27 mouse cellular contexts compared by ENCODE assay signal in genomic region chr6:146878926-146879325, GRCm38 (mm10). TPM values are rescaled to one million over a fixed set of nuclear protein-coding genes. Genes with fewer than 3 reads are reported as not detected.
DNase-seq lines count a peak whose midpoint lies in the region; ATAC-seq lines count a peak whose summit lies in the region.
"Had no signal": no experiment of that assay in that cellular context is flagged by ENCODE, and none has a peak within 500 bp of the region (broad histone marks: within the 10 kb centered on the region; RNA-seq: fewer than 3 reads in every experiment).

No protein-coding gene starts in this region.

- no peak overlapping the region for H3K4me3 ChIP-seq in embryonic facial prominence, embryonic 11.5 days (ENCODE audit: low read depth, low read length)
- no peak overlapping the region for H3K4me3 ChIP-seq in embryonic facial prominence, embryonic 10.5 days
- H3K4me3 ChIP-seq in forebrain, embryonic 14.5 days (ENCODE audit: low read depth, low read length): no peak overlapping the region
- H3K4me3 ChIP-seq in forebrain, embryonic 16.5 days (replicated peaks; ENCODE audit: low read length): no peak overlapping the region
- no peak overlapping the region for H3K4me3 ChIP-seq in midbrain, embryonic 11.5 days (ENCODE audit: low read depth, low read length)
- H3K4me3 ChIP-seq in midbrain, embryonic 13.5 days (replicated peaks): no peak overlapping the region
- H3K4me3 ChIP-seq in embryonic facial prominence, embryonic 14.5 days (ENCODE audit: low read depth, low read length): no peak overlapping the region
- H3K4me3 ChIP-seq: embryonic facial prominence, embryonic 13.5 days; heart, adult 2 months; heart, embryonic 15.5 days; hindbrain, embryonic 10.5 days had no signal

- WGBS in embryonic facial prominence, embryonic 11.5 days: 22% methylated on average over 10 of the region's 10 CpGs
- WGBS in embryonic facial prominence, embryonic 10.5 days: 17% methylated on average over 10 of the region's 10 CpGs
- 12% methylated on average over 10 of the region's 10 CpGs for WGBS in forebrain, embryonic 14.5 days
- 12% methylated on average over 10 of the region's 10 CpGs for WGBS in forebrain, embryonic 16.5 days
- 50% methylated on average over 10 of the region's 10 CpGs for WGBS in midbrain, embryonic 11.5 days
- 48% methylated on average over 10 of the region's 10 CpGs for WGBS in midbrain, embryonic 13.5 days
- WGBS in embryonic facial prominence, embryonic 14.5 days: 17% methylated on average over 10 of the region's 10 CpGs

- intact Hi-C loops in heart, postnatal 25 days (cut with DNase I): no loop called here

- no peaks in the 10 kb centered on the region for H3K4me1 ChIP-seq in embryonic facial prominence, embryonic 11.5 days (ENCODE audit: control insufficient read depth, insufficient read depth, low read length)
- H3K4me1 ChIP-seq in embryonic facial prominence, embryonic 10.5 days: peaks cover 19% of the 10 kb centered on the region; the same call in 1 of the 2 replicates
- peaks cover 2% of the 10 kb centered on the region; the same call in 1 of the 2 replicates for H3K4me1 ChIP-seq in forebrain, embryonic 14.5 days (ENCODE audit: control insufficient read depth, insufficient read depth, low read length)
- peaks cover 3% of the 10 kb centered on the region; the same call in 1 of the 2 replicates for H3K4me1 ChIP-seq in forebrain, embryonic 16.5 days (replicated peaks; ENCODE audit: control insufficient read depth, insufficient read depth, low read length)
- no peaks in the 10 kb centered on the region for H3K4me1 ChIP-seq in midbrain, embryonic 11.5 days (ENCODE audit: control insufficient read depth, insufficient read depth, low read length)
- no peaks in the 10 kb centered on the region for H3K4me1 ChIP-seq in midbrain, embryonic 13.5 days (replicated peaks)
- no peaks in the 10 kb centered on the region for H3K4me1 ChIP-seq in embryonic facial prominence, embryonic 14.5 days (ENCODE audit: control insufficient read depth, insufficient read depth, low read length)

- H3K27me3 ChIP-seq in embryonic facial prominence, embryonic 11.5 days (ENCODE audit: control insufficient read depth, insufficient read depth, low read length): no peaks in the 10 kb centered on the region
- H3K27me3 ChIP-seq in embryonic facial prominence, embryonic 10.5 days (replicated peaks; ENCODE audit: low read depth, poor library complexity, severe bottlenecking): no peaks in the 10 kb centered on the region
- H3K27me3 ChIP-seq in forebrain, embryonic 14.5 days (replicated peaks; ENCODE audit: control insufficient read depth, insufficient read depth, low read length): no peaks in the 10 kb centered on the region
- no peaks in the 10 kb centered on the region for H3K27me3 ChIP-seq in forebrain, embryonic 16.5 days (replicated peaks; ENCODE audit: control insufficient read depth, insufficient read depth, low read length)
- no peaks in the 10 kb centered on the region for H3K27me3 ChIP-seq in midbrain, embryonic 11.5 days (ENCODE audit: control insufficient read depth, insufficient read depth, low read length)
- H3K27me3 ChIP-seq in midbrain, embryonic 13.5 days: no peaks in the 10 kb centered on the region
- no peaks in the 10 kb centered on the region for H3K27me3 ChIP-seq in embryonic facial prominence, embryonic 14.5 days (replicated peaks; ENCODE audit: control insufficient read depth, insufficient read depth, low read length)
- H3K27me3 ChIP-seq: CH12.LX; embryonic facial prominence, embryonic 13.5 days; heart, embryonic 15.5 days; Patski had no signal

- peak; percentile 8 for DNase-seq in embryonic facial prominence, embryonic 11.5 days (ENCODE audit: low spot score)
- no peak for DNase-seq in embryonic facial prominence, embryonic 10.5 days (ENCODE audit: low spot score)
- no peak for DNase-seq in forebrain, embryonic 14.5 days (ENCODE audit: low spot score)
- DNase-seq in midbrain, embryonic 11.5 days (ENCODE audit: low spot score, missing footprints): peak; percentile 82
- DNase-seq in embryonic facial prominence, embryonic 14.5 days (ENCODE audit: low spot score): peak; percentile 22
- DNase-seq in heart, postnatal 25 days (ENCODE audit: low spot score): no peak
- DNase-seq: adrenal gland, postnatal 14 days; cerebellum, adult 2 months; cerebellum, postnatal 10 days; gastrocnemius, postnatal 14 days; heart, adult 2 months; heart, postnatal 14 days; kidney, adult 8-10 months had no signal

- 0 out of 2 replicates have a peak overlapping the region, but pooled peaks have one; percentile 11 for H3K9ac ChIP-seq in embryonic facial prominence, embryonic 11.5 days (replicated peaks; ENCODE audit: low read length)
- no peak overlapping the region for H3K9ac ChIP-seq in forebrain, embryonic 14.5 days (ENCODE audit: low read length)
- H3K9ac ChIP-seq in forebrain, embryonic 16.5 days (replicated peaks; ENCODE audit: low read depth, low read length): no peak overlapping the region
- H3K9ac ChIP-seq in midbrain, embryonic 11.5 days (ENCODE audit: low read length): no peak overlapping the region
- no peak overlapping the region for H3K9ac ChIP-seq in midbrain, embryonic 13.5 days (replicated peaks)
- H3K9ac ChIP-seq in embryonic facial prominence, embryonic 14.5 days (ENCODE audit: low read depth, low read length): no peak overlapping the region
- H3K9ac ChIP-seq: embryonic facial prominence, embryonic 13.5 days; heart, embryonic 15.5 days had no signal

- no peak for ATAC-seq in embryonic facial prominence, embryonic 11.5 days (replicated peaks; ENCODE audit: insufficient number of reproducible peaks, low FRiP score, low TSS enrichment, low read depth)
- ATAC-seq in forebrain, embryonic 14.5 days: peak; percentile 15; the same call in 1 of the 2 replicates
- no peak for ATAC-seq in forebrain, embryonic 16.5 days
- no peak for ATAC-seq in midbrain, embryonic 11.5 days (ENCODE audit: low FRiP score)
- ATAC-seq in midbrain, embryonic 13.5 days: no peak
- ATAC-seq in embryonic facial prominence, embryonic 14.5 days (ENCODE audit: low read depth): no peak
- ATAC-seq: activated CD4-positive, CD25-positive, alpha-beta regulatory T cell, adult 4 months; hindbrain, embryonic 16.5 days; inflammation-experienced regulatory T-cells, adult 6 months; intestine, postnatal 0 days; Patski had no signal

- H3K9me3 ChIP-seq in embryonic facial prominence, embryonic 11.5 days (replicated peaks; ENCODE audit: control insufficient read depth, low read length): no peaks in the 10 kb centered on the region
- peaks cover 11% of the 10 kb centered on the region for H3K9me3 ChIP-seq in embryonic facial prominence, embryonic 10.5 days
- H3K9me3 ChIP-seq in forebrain, embryonic 14.5 days (replicated peaks; ENCODE audit: control insufficient read depth, low read length): peaks cover 3% of the 10 kb centered on the region; the same call in 1 of the 2 replicates
- peaks cover 6% of the 10 kb centered on the region for H3K9me3 ChIP-seq in forebrain, embryonic 16.5 days (ENCODE audit: control insufficient read depth, low read length)
- H3K9me3 ChIP-seq in midbrain, embryonic 11.5 days (ENCODE audit: control insufficient read depth, low read length): peaks cover 4% of the 10 kb centered on the region; the same call in 1 of the 2 replicates
- H3K9me3 ChIP-seq in midbrain, embryonic 13.5 days: no peaks in the 10 kb centered on the region
- peaks cover 7% of the 10 kb centered on the region; the same call in 1 of the 2 replicates for H3K9me3 ChIP-seq in embryonic facial prominence, embryonic 14.5 days (ENCODE audit: control insufficient read depth, low read length)

- no peaks in the 10 kb centered on the region for H3K36me3 ChIP-seq in embryonic facial prominence, embryonic 11.5 days (replicated peaks; ENCODE audit: control insufficient read depth, insufficient read depth, low read depth, low read length)
- 0 out of 2 replicates have a peak, but pooled peaks cover 3% of the 10 kb centered on the region for H3K36me3 ChIP-seq in embryonic facial prominence, embryonic 10.5 days (replicated peaks)
- H3K36me3 ChIP-seq in forebrain, embryonic 14.5 days (ENCODE audit: control insufficient read depth, insufficient read depth, low read length): no peaks in the 10 kb centered on the region
- no peaks in the 10 kb centered on the region for H3K36me3 ChIP-seq in forebrain, embryonic 16.5 days (ENCODE audit: control insufficient read depth, insufficient read depth)
- H3K36me3 ChIP-seq in midbrain, embryonic 11.5 days (ENCODE audit: control insufficient read depth, insufficient read depth, low read length): no peaks in the 10 kb centered on the region
- no peaks in the 10 kb centered on the region for H3K36me3 ChIP-seq in midbrain, embryonic 13.5 days
- H3K36me3 ChIP-seq in embryonic facial prominence, embryonic 14.5 days (ENCODE audit: control insufficient read depth, insufficient read depth, low read length): no peaks in the 10 kb centered on the region
- H3K36me3 ChIP-seq: embryonic facial prominence, embryonic 13.5 days; heart, embryonic 15.5 days; hindbrain, embryonic 10.5 days had no signal

- H3K27ac ChIP-seq in embryonic facial prominence, embryonic 11.5 days (replicated peaks; ENCODE audit: low read depth, low read length): no peak overlapping the region
- no peak overlapping the region for H3K27ac ChIP-seq in embryonic facial prominence, embryonic 10.5 days (replicated peaks)
- no peak overlapping the region for H3K27ac ChIP-seq in forebrain, embryonic 14.5 days (ENCODE audit: low read depth, low read length)
- no peak overlapping the region for H3K27ac ChIP-seq in forebrain, embryonic 16.5 days (ENCODE audit: low read length)
- no peak overlapping the region for H3K27ac ChIP-seq in midbrain, embryonic 11.5 days (ENCODE audit: low read depth, low read length)
- no peak overlapping the region for H3K27ac ChIP-seq in midbrain, embryonic 13.5 days
- H3K27ac ChIP-seq in embryonic facial prominence, embryonic 14.5 days (replicated peaks; ENCODE audit: low read depth, low read length): no peak overlapping the region
- H3K27ac ChIP-seq: embryonic facial prominence, embryonic 13.5 days; heart, adult 2 months; hindbrain, embryonic 10.5 days had no signal

- H3K4me2 ChIP-seq in embryonic facial prominence, embryonic 11.5 days (ENCODE audit: low read depth, low read length): no peak overlapping the region
- H3K4me2 ChIP-seq in forebrain, embryonic 14.5 days (ENCODE audit: low read length): no peak overlapping the region
- H3K4me2 ChIP-seq in forebrain, embryonic 16.5 days (ENCODE audit: low read length): no peak overlapping the region
- H3K4me2 ChIP-seq in midbrain, embryonic 11.5 days: no peak overlapping the region
- H3K4me2 ChIP-seq in midbrain, embryonic 13.5 days (replicated peaks): no peak overlapping the region
- no peak overlapping the region for H3K4me2 ChIP-seq in embryonic facial prominence, embryonic 14.5 days (ENCODE audit: low read depth, low read length)
- H3K4me2 ChIP-seq: embryonic facial prominence, embryonic 13.5 days; heart, embryonic 11.5 days; heart, embryonic 15.5 days had no signal

RNA-seq across cellular contexts. Expression of gene Ppfibp1, which starts 9.4 kb away (rescaled TPM):
- polyA plus RNA-seq in embryonic facial prominence, embryonic 11.5 days (2014; fragmentation: Nextera tagmentation; extraction: Ambion mirVana): 43.7 and 45.7 TPM in 2 replicates
- polyA plus RNA-seq in embryonic facial prominence, embryonic 10.5 days (2016; fragmentation: Nextera tagmentation; extraction: Ambion mirVana): 34.9 and 38.1 TPM in 2 replicates
- polyA plus RNA-seq in forebrain, embryonic 14.5 days (2014; fragmentation: Nextera tagmentation; extraction: Ambion mirVana): 10.9 and 15.9 TPM in 2 replicates
- 17.8 and 21.4 TPM in 2 replicates for polyA plus RNA-seq in forebrain, embryonic 16.5 days (2015; fragmentation: Nextera tagmentation; extraction: Ambion mirVana)
- polyA plus RNA-seq in midbrain, embryonic 11.5 days (2014; fragmentation: Nextera tagmentation; extraction: Ambion mirVana): 30.2 and 30.7 TPM in 2 replicates
- 14.2 and 15.3 TPM in 2 replicates for polyA plus RNA-seq in midbrain, embryonic 13.5 days (2015; fragmentation: Nextera tagmentation; extraction: Ambion mirVana)
- 55.5 and 59.2 TPM in 2 replicates for polyA plus RNA-seq in embryonic facial prominence, embryonic 14.5 days (2014; fragmentation: Nextera tagmentation; extraction: Ambion mirVana)
- total RNA-seq in heart, postnatal 25 days (2021): 100 to 1,000 TPM in 1 of 2 experiments, 10 to 100 TPM in 1; 82.4 to 107 TPM

RNA-seq across cellular contexts. Expression of gene Smco2, which starts 29.0 kb away (rescaled TPM):
- polyA plus RNA-seq in embryonic facial prominence, embryonic 11.5 days (2014; fragmentation: Nextera tagmentation; extraction: Ambion mirVana): not detected in 2 replicates
- not detected in 2 replicates for polyA plus RNA-seq in embryonic facial prominence, embryonic 10.5 days (2016; fragmentation: Nextera tagmentation; extraction: Ambion mirVana)
- polyA plus RNA-seq in forebrain, embryonic 14.5 days (2014; fragmentation: Nextera tagmentation; extraction: Ambion mirVana): not detected in 2 replicates
- polyA plus RNA-seq in forebrain, embryonic 16.5 days (2015; fragmentation: Nextera tagmentation; extraction: Ambion mirVana): not detected in 2 replicates
- polyA plus RNA-seq in midbrain, embryonic 11.5 days (2014; fragmentation: Nextera tagmentation; extraction: Ambion mirVana): not detected in 2 replicates
- not detected in 2 replicates for polyA plus RNA-seq in midbrain, embryonic 13.5 days (2015; fragmentation: Nextera tagmentation; extraction: Ambion mirVana)
- not detected in 2 replicates for polyA plus RNA-seq in embryonic facial prominence, embryonic 14.5 days (2014; fragmentation: Nextera tagmentation; extraction: Ambion mirVana)
- total RNA-seq in heart, postnatal 25 days (2021): 1 to 10 TPM; 2.3 TPM
- total RNA-seq: adrenal gland, adult 18-20 months; adrenal gland, postnatal 14 days; CH12.LX; gastrocnemius, adult 18-20 months; gastrocnemius, postnatal 14 days had no signal
- polyA plus RNA-seq: activated CD4-positive, CD25-positive, alpha-beta regulatory T cell, adult 4 months; cerebellum, adult 2 months; embryonic facial prominence, embryonic 13.5 days; heart, embryonic 11.5 days; hindbrain, embryonic 10.5 days; hindbrain, embryonic 16.5 days; inflammation-experienced regulatory T-cells, adult 6 months; intestine, postnatal 0 days; Patski had no signal

Comparison
In these comparisons a context has a peak if more than half of its experiments do, and no peak if none do; other contexts are left out.
1. DNase-seq: peak in embryonic facial prominence, embryonic 11.5 days (single experiment), midbrain, embryonic 11.5 days (single experiment) and embryonic facial prominence, embryonic 14.5 days (single experiment); none in embryonic facial prominence, embryonic 10.5 days (single experiment), forebrain, embryonic 14.5 days (single experiment) and heart, postnatal 25 days (single experiment).